Mouse (Mus musculus) left cerebral cortex, adult 18-20 months (tissue): ENCODE measurements around the gene Plek. TPM values are rescaled to one million over a fixed set of nuclear protein-coding genes. Genes with fewer than 3 reads are reported as not detected.

Experiments used
- DNase-seq, 2 experiments: peaks; one replicate each; pipeline ENCODE4 v3.0.0; 2021 to 2022; ENCODE audit warnings: low spot score in 2 of 2, mixed read lengths in 1 of 2
- total RNA-seq, 2 experiments: library from RNA; stranded (reverse); gene quantifications; 2 replicates each; pipeline ENCODE4 v1.2.3; 2021

Gene Plek
- total RNA-seq, 2 experiments from 2014 or later = 7.5 TPM

DNA sequence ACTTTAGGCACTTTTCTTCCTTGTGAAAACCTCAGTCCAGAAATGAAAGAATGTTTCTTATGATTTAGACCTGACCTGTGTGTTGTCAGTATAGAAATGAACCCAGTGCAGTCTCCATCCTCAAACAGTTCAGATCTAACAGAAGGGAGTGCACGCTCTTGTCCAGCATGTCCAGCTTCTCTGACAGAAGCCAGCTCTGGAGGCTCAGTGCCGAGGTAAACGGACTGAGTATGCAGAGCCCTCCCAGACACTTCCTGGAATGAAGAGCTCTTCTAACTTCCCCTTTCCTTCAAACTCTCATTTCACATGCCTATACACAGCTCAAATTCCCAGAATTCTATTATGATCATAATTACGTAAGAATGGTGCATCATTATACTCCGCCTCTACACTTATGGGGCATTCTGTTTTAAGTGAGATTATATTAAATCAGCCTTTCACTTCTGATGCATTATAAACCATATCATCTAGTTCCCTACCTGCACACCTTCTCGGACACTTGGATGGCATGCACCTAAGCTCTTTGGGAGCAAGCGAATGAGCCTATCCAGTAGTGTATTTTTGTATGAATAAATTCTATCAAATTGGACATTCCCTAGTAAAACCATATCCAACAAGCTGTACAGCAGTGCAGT, 49.3 kb downstream of the Plek start:
- no peak for DNase-seq

DNA sequence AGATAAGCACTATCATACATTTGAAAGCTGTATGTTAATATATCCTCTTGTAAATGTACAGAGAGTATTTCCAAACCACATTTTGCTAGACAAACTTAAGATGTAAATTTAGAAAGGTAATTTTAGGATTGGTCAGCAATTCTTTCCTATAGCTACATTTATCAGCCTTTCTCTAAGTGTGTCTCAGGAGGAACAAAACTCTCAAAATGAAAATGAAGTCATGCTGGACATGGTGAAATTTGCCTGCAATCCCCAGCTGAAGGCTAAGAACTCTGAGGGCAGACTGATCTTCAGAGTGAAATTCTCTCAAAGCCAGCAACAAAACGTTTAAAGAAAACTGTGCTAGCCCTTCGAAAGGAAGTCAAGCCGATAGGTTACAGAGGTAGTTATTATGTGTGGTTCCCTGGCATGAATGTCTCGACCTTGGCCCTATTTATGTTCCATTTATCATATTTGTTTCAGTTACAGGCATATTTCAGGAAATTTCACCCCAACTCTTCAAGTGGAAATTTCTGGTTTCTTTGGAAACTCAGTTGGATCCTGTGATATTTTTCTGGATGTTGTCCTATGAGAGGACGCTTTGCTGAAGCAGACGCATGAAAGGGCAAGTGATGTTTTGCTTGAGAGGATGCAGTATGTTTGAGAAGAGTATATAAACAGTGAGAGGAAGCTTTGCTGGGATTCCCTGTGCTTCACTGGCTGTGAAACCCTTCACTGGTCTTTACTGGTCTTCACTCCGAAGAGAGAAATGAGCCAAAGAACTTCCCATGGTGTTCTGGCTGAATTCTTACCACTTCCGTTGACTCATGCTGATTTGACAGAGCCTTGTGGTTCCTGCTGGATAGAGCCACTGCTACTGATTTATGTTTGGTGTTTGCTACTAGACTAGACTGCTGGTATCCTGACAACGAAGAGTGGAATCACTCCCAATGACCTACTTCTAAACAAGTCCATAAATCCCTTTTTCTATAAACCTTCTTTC, 51.5 kb downstream of the Plek start:
- DNase-seq = no peak

DNA sequence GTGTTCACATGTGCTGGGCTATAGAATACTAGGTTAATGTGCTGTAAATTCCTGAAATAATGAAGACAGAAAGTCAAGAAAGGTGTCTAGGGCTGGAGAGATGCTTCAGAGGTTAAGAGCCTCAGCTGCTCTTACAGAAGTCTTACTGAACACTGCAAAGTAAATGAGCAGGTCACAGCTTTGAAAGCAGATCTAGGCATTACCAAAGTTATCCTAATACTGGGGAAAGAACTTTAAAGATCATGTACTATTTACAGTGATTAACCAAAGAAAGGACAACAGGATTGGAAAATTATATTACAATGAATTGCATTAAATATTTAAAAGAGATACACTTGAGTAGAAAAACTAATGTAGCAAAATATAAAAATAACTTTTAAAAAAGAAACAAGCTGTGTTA, 52.2 kb downstream of the Plek start:
- no peak for DNase-seq

DNA sequence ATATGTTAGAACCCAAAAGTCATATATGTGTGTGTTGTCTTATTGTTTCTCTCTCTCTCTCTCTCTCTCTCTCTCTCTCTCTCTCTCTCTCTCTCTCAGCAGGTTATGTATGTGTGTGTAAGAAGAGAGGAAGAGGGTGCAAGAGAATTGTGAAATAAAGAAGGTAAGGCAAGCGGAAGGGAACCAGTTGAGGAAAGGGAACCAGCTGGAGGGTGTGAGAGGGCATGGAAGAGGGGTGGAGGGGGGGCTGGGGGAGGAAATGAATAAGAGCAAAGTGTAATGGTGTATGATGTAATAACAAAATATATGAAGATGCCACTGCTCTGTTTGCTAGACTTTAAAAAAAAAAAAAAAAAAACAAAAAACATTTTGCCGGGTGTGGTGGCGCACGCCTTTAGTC, 52.8 kb downstream of the Plek start:
- no peak for DNase-seq

DNA sequence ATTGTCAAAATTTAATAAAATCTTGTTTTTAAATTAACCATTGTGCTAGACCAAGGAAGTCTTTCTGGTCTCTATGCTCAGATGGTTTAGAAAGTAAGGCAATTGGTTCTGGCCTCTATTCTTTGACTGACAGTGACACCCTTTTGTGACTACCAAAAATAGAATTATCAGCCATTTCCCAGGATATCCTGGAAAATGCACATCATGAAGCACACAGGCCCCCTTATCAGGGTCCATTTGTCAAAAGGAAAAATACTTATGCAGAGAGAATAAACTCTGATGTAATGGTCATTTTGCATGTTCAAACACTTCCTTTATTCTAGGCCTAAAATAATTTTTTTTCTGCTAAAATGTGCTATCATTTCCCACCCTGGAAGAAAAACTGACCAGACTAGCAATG, 54.7 kb downstream of the Plek start:
- no peak for DNase-seq

DNA sequence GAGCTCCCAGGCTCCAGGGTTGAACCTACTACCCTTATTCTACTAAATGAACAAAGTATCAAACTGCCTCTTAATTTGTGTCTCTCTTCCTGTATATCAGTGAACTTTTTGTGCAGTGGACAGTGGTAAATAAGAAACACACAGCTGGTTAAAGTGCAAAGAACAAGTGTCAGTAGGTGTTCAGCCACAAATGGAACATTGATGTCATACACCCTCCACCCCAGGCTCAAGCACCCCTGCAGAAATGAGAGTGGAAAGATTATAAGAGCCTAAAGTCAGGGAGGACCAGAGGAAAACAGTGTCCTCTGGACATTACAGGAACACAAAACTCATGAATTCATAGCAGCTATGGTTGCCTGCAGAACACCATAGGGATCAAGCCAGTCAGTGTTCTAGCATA, 55.4 kb downstream of the Plek start:
- no peak for DNase-seq

DNA sequence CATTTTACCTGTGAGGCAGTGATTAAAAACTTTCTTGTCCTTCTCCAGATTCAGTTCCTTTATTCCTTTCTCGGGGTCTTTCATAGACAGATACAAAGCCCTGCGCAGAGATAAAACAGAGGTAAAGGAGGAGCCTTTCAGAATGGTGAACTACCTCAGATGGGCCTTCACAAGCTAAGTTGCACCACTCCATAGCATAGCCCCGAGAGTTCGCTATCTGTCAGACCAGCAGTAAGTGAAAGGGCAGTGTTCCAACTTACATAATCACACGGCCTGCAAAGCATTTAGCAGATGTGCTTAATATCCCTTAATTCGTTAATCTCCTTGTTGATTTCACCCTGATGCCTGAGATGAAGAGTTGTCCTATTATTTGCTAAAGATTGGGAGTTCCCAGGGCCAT, 59.3 kb downstream of the Plek start:
- no peak for DNase-seq

DNA sequence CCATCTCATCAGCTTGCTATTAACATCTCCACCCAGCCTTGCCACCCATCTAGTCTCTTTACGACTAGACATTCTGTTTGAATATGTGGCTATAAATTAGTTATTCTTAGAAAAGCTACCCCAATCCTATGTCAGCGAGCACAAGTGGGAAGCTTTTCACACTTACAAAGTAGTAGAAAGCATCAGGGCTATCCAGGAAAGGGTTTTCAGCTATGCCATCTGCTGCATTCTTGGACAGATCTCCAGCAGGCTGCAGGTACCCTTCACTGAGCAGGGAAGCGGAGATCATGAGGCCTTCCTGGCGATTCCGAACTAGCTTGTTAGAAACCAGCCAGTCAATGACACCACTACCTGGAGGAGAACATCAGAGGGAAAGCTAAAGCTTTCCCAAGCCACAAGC, 62.3 kb downstream of the Plek start:
- peak in 1 of 2 experiments; percentile 17 for DNase-seq

DNA sequence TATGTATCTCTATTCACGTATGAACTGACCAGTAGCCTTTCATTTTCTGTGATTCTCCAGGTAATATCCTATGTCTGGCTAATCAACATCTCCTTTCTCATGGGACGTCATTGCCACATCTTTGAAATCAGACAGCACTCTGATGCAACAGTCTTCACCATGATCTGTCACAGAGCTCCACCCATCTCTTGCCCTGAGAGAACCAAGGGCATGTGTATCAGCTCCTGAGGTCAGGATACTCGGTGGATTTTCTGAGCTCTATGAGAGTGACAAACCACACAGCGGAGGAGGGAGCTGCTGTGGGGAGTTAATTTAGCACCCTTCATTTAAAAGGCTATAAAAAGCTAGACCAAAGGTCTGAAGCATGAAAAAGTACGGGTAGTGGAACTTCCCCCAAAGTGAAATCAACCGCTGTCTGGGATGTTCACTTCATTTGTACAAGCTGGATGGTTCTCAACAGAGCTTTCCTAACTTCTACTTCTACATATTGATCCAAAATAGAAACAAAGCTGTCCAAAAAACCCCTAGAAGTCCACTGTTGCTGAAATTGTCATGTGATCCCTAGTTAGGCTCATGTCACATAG, 64.3 kb downstream of the Plek start:
- no peak for DNase-seq

DNA sequence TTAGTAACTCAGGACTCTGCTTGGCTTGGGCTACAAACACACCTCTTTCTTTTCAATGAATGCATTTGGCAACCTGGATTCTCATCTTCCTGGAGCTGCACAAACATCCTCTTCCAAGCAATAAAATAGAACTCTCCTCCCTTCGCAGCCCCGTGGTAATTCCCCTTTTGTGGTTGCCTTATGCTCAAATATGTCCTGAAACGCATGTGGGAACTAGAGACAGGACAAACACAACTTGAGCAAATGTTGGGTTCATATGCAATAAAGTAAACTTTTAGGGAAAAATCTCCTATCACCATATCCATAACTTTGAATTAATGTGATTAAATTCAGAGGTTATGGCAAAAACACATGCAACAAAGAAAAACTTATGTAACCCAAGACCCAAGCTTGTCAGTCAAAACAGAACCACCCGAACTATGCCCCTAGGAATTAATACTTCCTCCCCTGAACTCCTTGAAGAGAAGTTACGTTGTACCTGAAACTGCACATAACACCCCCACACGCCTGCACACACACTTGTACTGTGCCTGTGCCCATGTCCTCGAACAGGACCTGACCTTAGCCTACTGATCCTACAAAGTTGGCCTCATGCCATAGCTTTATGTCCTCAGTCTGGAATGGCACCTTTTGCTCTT, 65.5 kb downstream of the Plek start:
- DNase-seq = no peak

DNA sequence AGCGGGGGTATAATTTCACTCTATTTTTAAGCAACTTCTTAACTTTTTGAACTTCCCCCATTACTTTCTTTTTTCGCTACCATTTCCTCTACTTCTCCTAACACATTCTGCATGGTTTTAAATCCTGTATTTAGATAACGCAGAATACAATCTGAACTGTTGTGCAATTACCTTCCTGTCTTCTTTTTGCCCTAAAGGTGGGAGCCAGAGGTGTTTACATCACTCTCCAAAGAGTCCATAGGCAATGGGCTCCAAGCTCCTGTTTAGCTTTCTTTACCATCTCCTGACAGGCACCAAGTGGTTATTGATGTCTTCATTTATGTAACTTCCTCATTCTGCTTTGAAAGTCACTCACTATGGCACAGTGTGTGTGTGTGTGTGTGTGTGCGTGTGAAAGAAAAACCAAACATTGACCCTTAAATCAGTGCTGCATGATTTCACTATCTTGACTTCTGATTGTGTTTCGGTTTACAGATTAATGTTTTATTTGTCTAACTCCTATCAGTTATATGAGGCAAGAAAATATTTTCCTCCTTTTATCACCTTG, 73.9 kb downstream of the Plek start:
- DNase-seq = no peak

DNA sequence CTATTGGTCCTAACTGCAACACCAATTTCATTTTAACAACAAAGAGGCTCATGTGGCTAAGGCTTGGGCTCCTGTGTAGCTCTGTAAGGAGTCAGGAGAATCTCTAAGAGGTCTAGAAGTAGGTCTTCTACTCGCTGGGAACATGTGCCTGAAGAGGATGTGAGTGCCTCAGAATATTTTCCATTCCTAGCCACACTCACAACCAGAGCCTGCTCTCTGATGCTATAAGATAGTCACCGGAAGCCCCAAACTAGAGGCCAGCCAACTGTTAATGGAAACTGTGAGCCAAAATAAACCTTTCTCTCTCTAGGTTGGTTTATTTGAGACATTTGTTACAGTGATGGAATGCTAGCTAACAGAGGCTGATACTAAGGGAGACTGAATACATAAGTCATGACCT, 74.6 kb downstream of the Plek start:
- no peak for DNase-seq

DNA sequence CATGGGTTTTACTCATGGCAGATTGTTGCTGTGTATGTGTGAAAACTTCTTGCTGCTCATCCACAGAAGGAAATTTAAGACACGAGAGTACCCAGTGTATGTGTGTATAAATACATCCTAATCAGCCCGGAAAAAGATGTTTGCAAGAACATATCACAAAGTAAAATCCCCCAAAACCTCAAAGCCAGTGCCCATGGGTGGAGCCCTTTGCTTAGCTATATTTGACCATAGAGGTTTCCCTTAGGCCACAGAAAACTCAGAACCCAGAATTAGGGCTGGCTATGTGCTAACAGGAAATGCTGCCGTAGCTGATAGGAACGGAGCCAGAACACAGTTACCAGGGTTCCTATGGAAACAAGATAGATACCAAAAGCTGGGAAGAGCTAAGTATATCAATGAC, 75.2 kb downstream of the Plek start:
- DNase-seq = no peak

DNA sequence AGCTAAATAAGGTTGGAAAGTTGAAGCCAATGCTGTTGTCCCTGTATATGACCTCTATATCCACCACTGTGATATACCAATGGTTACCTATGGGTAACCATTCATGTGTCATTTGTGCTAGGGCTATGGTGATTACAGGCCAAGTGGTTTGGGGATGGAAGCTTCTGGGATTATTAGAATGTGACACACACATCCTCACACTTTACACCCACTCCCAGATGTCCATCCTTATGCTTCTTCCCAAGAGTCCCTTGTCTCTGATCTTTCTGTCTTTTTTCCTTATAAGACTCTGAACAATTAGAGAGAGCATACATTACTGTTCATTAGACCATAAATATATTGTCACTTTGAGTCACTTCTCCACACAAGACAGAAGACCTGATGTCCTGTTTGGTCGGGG, 79.1 kb downstream of the Plek start:
- DNase-seq = peak; percentile 16 to 19

DNA sequence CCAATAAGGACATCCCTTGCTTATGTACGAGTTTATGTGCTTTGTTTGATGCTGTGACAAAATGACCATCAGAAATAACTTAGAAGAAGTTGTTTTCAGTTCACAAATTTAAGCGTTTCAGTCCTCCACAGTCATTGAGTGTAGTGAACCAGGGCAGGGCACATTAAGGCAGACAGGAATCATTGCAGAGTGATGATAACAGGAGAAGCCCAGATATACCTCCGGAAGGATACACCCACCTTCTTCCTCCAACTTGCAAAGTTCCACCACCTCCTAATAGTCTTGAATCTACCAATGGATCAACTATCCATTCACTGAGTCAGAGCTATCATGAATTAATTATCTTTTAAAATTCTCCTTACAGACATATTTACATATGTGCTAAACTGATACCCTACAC, 80.2 kb downstream of the Plek start:
- DNase-seq = no peak

DNA sequence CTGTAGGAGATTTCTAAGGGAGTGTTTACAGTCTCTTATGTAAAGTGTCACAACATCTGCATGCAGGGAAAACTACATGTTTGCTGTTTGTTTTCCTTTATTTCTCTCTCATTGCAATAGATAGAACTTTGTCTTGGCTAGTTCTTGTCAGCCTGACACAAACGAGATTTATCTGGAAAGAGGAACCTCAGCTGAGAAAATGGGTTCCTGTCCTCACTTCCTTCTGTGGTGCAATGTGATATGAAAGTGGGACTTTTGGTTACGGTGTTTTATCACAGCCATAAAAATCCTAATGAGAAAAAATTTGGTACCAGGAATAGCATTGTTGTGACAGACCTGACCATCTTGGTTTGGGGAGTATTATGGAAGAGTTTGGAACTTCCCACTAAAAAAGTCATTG, 82.5 kb downstream of the Plek start:
- DNase-seq = no peak

DNA sequence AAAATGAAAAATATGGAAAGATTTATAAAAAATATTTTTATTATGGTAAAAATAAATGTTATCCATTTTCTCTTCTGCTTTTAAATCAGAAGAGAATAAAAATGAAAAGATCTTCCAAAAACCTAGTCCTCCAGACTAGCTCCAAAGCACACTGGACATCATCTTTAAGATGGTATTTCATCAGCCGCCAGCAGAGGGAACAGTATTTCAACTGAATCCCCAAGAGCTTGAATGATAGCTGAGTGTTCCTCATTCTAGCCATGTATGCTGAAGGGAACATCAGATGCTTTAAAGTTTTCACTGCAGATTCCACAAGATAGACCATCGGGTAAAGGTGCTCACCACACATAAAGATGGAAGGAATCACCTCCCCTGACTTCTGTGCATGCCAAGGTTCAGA, 84.4 kb downstream of the Plek start:
- peak; percentile 36 to 45 for DNase-seq

DNA sequence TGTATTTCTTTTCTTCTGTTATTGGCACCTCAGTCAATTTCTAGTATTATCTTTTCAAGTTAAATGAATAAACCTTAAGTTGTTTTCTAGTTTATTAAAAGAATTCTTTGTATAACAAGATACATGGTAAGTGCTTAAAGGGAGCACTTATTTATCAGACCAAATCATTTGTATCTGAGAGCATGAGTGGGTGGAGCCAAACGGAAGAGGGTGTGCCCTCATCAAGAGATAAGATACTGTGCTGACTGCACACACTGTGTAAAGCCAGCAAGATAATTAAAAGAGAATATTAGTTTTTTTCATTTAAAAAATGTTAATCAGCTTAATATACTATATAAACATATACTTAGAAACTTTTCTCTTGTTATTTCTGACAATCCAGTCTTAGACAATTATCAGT, 93.7 kb downstream of the Plek start:
- no peak for DNase-seq

DNA sequence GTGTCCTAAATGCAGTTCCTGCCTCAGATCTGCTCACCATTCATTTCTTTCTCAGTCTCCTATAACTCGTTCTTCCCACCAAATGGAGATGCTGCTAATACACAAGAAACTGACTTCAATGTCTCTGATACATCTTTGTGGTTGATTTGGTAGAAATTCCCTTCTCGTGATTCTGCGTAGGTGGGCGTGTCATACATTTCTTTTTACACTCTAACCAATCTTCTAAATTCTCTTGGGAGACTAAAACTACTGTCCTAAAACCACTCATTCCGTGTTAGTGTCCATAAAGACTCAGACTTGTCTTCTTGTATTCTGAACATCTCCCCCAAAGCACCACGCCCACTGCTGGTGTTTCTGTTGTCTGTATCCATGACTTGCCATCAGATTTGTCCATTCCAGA, 95.2 kb downstream of the Plek start:
- no peak for DNase-seq

DNA sequence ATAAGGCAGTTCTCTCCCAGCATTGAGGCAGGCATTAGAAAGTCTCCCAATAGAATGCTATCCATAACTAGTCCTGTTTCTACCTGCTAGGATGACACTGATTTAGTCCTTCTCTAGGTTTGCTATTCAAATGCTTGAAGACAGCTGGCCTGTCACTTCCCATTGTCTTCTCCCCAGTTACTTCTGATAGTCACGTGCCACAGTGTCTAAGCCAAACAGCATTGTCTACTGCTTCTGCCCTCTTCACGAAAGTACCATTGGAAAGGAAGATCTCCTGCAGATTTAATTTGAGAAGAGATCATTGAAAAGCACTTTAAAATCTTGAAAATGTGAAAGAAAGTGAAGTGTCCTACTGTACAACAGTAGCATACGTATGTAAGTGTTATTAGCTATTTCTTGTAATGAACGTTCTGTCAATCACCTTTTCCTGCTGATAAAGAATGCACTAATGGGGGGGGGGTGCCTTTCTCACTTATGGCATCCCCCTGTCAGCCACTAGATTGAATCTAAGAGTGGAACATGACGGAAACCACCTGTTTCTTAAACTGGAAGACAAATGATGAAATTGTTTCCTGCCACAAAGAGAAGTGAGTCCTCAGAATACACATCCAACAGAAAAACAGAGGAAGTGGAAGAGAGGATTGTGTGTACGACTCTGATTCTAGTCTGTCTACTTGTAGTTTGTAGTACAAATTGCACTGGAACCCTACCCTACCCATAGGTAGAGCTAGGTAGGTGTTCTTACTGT, 95.9 kb downstream of the Plek start:
- DNase-seq = no peak

DNA sequence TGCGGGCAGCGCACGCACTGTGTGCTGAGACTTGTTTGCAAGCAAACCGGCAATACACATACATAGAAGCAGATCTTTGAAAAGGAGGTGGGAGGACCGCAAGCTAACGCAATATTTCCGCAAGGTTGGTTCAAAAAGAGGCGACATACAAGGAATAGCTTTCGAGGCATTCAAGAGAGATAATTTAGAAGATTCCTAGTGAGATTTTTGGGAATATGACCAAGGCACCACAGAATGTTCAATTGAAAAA, 100.5 kb downstream of the Plek start:
- DNase-seq = no peak
